Mouse (Mus musculus) lung, postnatal 10 days (tissue): ENCODE data around the gene Arhgef25.

ENCODE experiments used
- DNase-seq: peaks from one replicate; pipeline ENCODE4 v3.0.0; 2021

Gene Arhgef25

GRCm38 (mm10) chr10:127135118-127135836 is 54.6 kb downstream of the Arhgef25 start:
- DNase-seq: no peak

GRCm38 (mm10) chr10:127134394-127135035 is 55.4 kb downstream of the Arhgef25 start:
- DNase-seq: peak; percentile 32
